Mouse (Mus musculus): ENCODE measurements around the gene Fam185a. TPM values are rescaled to one million over a fixed set of nuclear protein-coding genes. Genes with fewer than 3 reads are reported as not detected.

Gene Fam185a
- polyA plus RNA-seq, 1 experiment = 1.9 TPM

DNA sequence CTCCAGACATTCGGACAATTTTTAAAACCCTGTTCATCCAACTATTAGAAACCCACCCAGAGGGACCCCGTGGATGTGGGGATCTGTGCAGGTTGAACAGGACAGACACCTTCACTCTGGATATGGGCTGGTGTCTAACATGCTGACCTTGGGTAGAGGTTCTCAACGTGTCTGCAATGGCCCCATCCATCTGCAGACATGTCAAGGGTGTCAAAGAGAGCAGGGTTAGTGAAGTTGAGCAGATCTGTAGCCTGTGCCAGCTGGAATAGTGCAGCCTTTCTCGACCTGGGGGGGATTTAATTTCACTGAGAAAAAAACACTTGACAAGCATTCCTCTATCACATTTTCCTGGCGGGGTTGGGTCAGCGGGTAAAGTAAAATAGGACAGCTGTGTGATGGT, 42.1 kb upstream of the Fam185a start:
- Histone ChIP-seq H3K4me2 (ENCODE audit: low read depth) (no peak overlapping the region), H3K79me2 (ENCODE audit: control insufficient read depth, insufficient read depth) (no peaks in the 10 kb centered on the region), H3K36me3 (ENCODE audit: control insufficient read depth, insufficient read depth) (no peaks in the 10 kb centered on the region), H3K4me3 (no peak overlapping the region), H3ac (ENCODE audit: control insufficient read depth, insufficient read length) (no peak overlapping the region), H3K27me3 (ENCODE audit: control insufficient read depth, insufficient read depth, insufficient read length) (peaks cover 4% of the 10 kb centered on the region)
- TF ChIP-seq MAX (IDR thresholded peaks at IDR 0.05; ENCODE audit: low read depth) (no peak), POLR2AphosphoS2 (IDR thresholded peaks at IDR 0.05; ENCODE audit: insufficient read length, low read depth) (no peak), TCF3 (IDR thresholded peaks at IDR 0.05; ENCODE audit: insufficient read length, low read depth) (no peak), POLR2A (IDR thresholded peaks at IDR 0.05; ENCODE audit: insufficient read length, low read depth) (no peak), SRF (IDR thresholded peaks at IDR 0.05; ENCODE audit: control insufficient read depth, insufficient read length, low read depth) (no peak), REST (IDR thresholded peaks at IDR 0.05; ENCODE audit: insufficient read depth, insufficient read length) (no peak), CEBPB (IDR thresholded peaks at IDR 0.05; ENCODE audit: insufficient read depth, poor library complexity, severe bottlenecking) (no peak), TCF12 (IDR thresholded peaks at IDR 0.05; ENCODE audit: insufficient read depth, poor library complexity, severe bottlenecking) (no peak), USF1 (IDR thresholded peaks at IDR 0.05; ENCODE audit: low read depth) (no peak), MYOD1 (IDR thresholded peaks at IDR 0.05; ENCODE audit: control insufficient read depth in 1 of 3, insufficient read length in 2 of 3, low read depth in 2 of 3) (no peak), MYOG (IDR thresholded peaks at IDR 0.05; ENCODE audit: control insufficient read depth in 1 of 3, insufficient read depth in 1 of 3, insufficient read length in 2 of 3, low read depth in 2 of 3) (no peak), E2F4 (IDR thresholded peaks at IDR 0.05; ENCODE audit: insufficient read depth) (no peak)

DNA sequence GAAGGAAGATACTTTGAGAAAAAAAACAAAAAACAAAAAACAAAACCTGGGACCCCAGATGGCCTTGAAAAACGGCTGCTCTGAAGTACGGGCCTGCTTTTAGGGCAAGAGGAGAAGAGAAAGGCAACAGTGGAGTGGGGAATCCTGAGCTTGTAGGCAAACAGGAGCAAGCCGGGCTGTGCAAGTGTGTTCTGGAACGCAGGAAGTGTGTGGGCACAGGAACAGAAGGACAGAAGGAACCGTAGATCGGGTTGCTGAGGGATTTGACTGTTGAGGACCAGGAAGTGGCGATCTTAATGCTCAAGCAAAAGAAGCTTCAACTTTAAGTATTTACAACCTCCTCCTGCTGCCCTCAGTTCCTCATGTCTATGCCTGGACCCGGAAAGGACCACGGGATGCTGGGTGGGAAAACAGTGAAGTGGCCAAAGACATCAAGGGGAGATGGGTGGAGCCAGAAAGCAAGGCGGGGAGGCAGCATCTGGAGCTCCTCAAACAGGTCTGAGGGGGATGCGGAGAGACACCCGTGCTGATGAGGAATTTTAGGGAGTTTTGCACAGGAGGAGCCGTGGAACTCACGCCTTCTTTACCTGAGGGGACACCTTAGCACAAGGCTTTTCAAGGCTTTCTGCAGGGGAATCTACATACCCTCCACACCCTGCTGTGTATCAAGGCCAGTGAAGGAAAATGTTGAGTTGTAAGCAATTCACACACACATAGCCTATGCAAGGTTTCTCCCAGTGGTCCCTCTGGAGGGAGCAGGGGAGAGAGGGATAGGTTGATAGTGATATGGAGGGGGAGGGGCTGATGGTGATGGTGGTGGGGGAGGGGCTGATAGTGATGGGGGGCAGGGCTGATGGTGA, 41.1 kb upstream of the Fam185a start:
- H3K4me2 ChIP-seq (ENCODE audit: low read depth) = no peak overlapping the region

DNA sequence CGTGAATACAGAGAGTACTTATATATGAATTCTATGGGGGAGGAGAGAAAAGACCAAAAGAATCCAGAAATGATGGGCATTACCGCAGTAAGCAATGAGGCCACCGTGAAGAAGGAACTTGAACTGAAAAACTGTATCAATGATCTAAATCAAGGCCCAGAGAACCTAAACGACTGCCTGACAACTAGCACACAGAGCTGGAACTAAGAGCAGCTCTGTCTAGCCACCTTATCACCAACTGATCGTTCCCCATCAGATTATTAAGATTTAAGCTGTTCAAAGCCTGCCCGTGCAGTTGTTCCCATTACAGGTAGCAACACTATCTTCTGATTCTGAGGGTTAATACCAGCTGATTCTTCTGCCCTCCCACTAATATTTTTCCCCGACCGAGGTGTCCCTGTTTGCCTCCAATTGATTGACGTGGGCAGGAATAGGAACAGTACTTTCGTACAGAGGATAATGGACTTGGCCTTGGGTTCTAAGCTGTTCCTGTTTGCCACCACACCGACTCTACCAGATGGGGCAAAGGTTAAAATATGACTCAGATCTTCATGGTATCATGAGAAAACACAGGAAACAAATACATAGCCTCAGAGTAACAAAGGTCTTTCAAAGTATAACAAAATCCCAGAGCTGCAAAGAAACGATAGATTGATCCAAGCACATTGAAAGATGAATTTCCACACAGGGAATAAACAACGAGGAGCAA, 40.4 kb upstream of the Fam185a start:
- TF ChIP-seq MYOG (IDR thresholded peaks at IDR 0.05; ENCODE audit: control insufficient read depth in 1 of 3, insufficient read depth in 1 of 3, insufficient read length in 2 of 3, low read depth in 2 of 3) = no peak
- TF ChIP-seq MYOD1 (IDR thresholded peaks at IDR 0.05; ENCODE audit: control insufficient read depth in 1 of 3, insufficient read length in 2 of 3, low read depth in 2 of 3) = no peak
- no peak for TF ChIP-seq POLR2AphosphoS2 (IDR thresholded peaks at IDR 0.05; ENCODE audit: insufficient read length, low read depth)
- no peak for TF ChIP-seq TCF12 (IDR thresholded peaks at IDR 0.05; ENCODE audit: insufficient read depth, poor library complexity, severe bottlenecking)
- no peak for TF ChIP-seq POLR2A (IDR thresholded peaks at IDR 0.05; ENCODE audit: insufficient read length, low read depth)
- TF ChIP-seq REST (IDR thresholded peaks at IDR 0.05; ENCODE audit: insufficient read depth, insufficient read length) = no peak
- no peak for TF ChIP-seq USF1 (IDR thresholded peaks at IDR 0.05; ENCODE audit: low read depth)
- TF ChIP-seq SRF (IDR thresholded peaks at IDR 0.05; ENCODE audit: control insufficient read depth, insufficient read length, low read depth) = no peak
- no peak for TF ChIP-seq CEBPB (IDR thresholded peaks at IDR 0.05; ENCODE audit: insufficient read depth, poor library complexity, severe bottlenecking)
- TF ChIP-seq TCF3 (IDR thresholded peaks at IDR 0.05; ENCODE audit: insufficient read length, low read depth) = no peak
- TF ChIP-seq MAX (IDR thresholded peaks at IDR 0.05; ENCODE audit: low read depth) = no peak
- TF ChIP-seq E2F4 (IDR thresholded peaks at IDR 0.05; ENCODE audit: insufficient read depth) = no peak
- H3K36me3 ChIP-seq (ENCODE audit: control insufficient read depth, insufficient read depth) = no peaks in the 10 kb centered on the region
- no peaks in the 10 kb centered on the region for H3K79me2 ChIP-seq (ENCODE audit: control insufficient read depth, insufficient read depth)
- H3K4me3 ChIP-seq = no peak overlapping the region
- H3ac ChIP-seq (ENCODE audit: control insufficient read depth, insufficient read length) = no peak overlapping the region
- H3K4me2 ChIP-seq (ENCODE audit: low read depth) = no peak overlapping the region
- peaks cover 4% of the 10 kb centered on the region for H3K27me3 ChIP-seq (ENCODE audit: control insufficient read depth, insufficient read depth, insufficient read length)

More for the DNA sequence above, 41.1 kb upstream of the Fam185a start:
- H3ac ChIP-seq (ENCODE audit: control insufficient read depth, insufficient read length) = no peak overlapping the region
- no peak for TF ChIP-seq MYOG (IDR thresholded peaks at IDR 0.05; ENCODE audit: control insufficient read depth in 1 of 3, insufficient read depth in 1 of 3, insufficient read length in 2 of 3, low read depth in 2 of 3)
- TF ChIP-seq MAX (IDR thresholded peaks at IDR 0.05; ENCODE audit: low read depth) = no peak
- TF ChIP-seq POLR2AphosphoS2 (IDR thresholded peaks at IDR 0.05; ENCODE audit: insufficient read length, low read depth) = no peak
- TF ChIP-seq USF1 (IDR thresholded peaks at IDR 0.05; ENCODE audit: low read depth) = no peak
- no peak for TF ChIP-seq SRF (IDR thresholded peaks at IDR 0.05; ENCODE audit: control insufficient read depth, insufficient read length, low read depth)
- TF ChIP-seq E2F4 (IDR thresholded peaks at IDR 0.05; ENCODE audit: insufficient read depth) = no peak
- TF ChIP-seq CEBPB (IDR thresholded peaks at IDR 0.05; ENCODE audit: insufficient read depth, poor library complexity, severe bottlenecking) = no peak
- TF ChIP-seq REST (IDR thresholded peaks at IDR 0.05; ENCODE audit: insufficient read depth, insufficient read length) = no peak
- no peak for TF ChIP-seq MYOD1 (IDR thresholded peaks at IDR 0.05; ENCODE audit: control insufficient read depth in 1 of 3, insufficient read length in 2 of 3, low read depth in 2 of 3)
- no peak for TF ChIP-seq TCF3 (IDR thresholded peaks at IDR 0.05; ENCODE audit: insufficient read length, low read depth)
- no peak for TF ChIP-seq TCF12 (IDR thresholded peaks at IDR 0.05; ENCODE audit: insufficient read depth, poor library complexity, severe bottlenecking)
- no peak for TF ChIP-seq POLR2A (IDR thresholded peaks at IDR 0.05; ENCODE audit: insufficient read length, low read depth)
- H3K36me3 ChIP-seq (ENCODE audit: control insufficient read depth, insufficient read depth) = no peaks in the 10 kb centered on the region
- H3K27me3 ChIP-seq (ENCODE audit: control insufficient read depth, insufficient read depth, insufficient read length) = peaks cover 4% of the 10 kb centered on the region
- no peak overlapping the region for H3K4me3 ChIP-seq
- no peaks in the 10 kb centered on the region for H3K79me2 ChIP-seq (ENCODE audit: control insufficient read depth, insufficient read depth)

DNA sequence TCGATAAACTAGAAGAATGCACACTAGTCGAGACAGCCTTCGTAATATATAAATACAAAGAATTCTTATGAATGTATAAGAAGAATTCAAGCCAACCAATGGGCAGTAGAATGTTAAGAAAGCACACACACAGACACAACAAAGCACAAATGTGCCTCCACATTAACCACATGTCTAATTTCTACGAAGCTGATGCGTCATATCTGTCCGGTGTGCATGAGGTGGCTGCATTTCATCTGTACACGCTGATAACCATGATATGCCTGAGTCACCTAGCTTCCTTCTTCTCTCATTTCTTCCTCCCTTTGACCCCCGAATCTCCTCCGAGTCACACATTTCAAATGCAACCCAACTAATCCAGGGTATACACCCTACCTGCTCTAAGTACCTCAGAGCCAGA, 39.8 kb upstream of the Fam185a start:
- TF ChIP-seq MYOD1 (IDR thresholded peaks at IDR 0.05; ENCODE audit: control insufficient read depth in 1 of 3, insufficient read length in 2 of 3, low read depth in 2 of 3) (no peak), REST (IDR thresholded peaks at IDR 0.05; ENCODE audit: insufficient read depth, insufficient read length) (no peak), E2F4 (IDR thresholded peaks at IDR 0.05; ENCODE audit: insufficient read depth) (no peak), MYOG (IDR thresholded peaks at IDR 0.05; ENCODE audit: control insufficient read depth in 1 of 3, insufficient read depth in 1 of 3, insufficient read length in 2 of 3, low read depth in 2 of 3) (no peak), TCF12 (IDR thresholded peaks at IDR 0.05; ENCODE audit: insufficient read depth, poor library complexity, severe bottlenecking) (no peak), SRF (IDR thresholded peaks at IDR 0.05; ENCODE audit: control insufficient read depth, insufficient read length, low read depth) (no peak), USF1 (IDR thresholded peaks at IDR 0.05; ENCODE audit: low read depth) (no peak), MAX (IDR thresholded peaks at IDR 0.05; ENCODE audit: low read depth) (no peak), POLR2AphosphoS2 (IDR thresholded peaks at IDR 0.05; ENCODE audit: insufficient read length, low read depth) (no peak), CEBPB (IDR thresholded peaks at IDR 0.05; ENCODE audit: insufficient read depth, poor library complexity, severe bottlenecking) (no peak), TCF3 (IDR thresholded peaks at IDR 0.05; ENCODE audit: insufficient read length, low read depth) (no peak), POLR2A (IDR thresholded peaks at IDR 0.05; ENCODE audit: insufficient read length, low read depth) (no peak)
- Histone ChIP-seq H3K27me3 (ENCODE audit: control insufficient read depth, insufficient read depth, insufficient read length) (peaks cover 4% of the 10 kb centered on the region), H3K36me3 (ENCODE audit: control insufficient read depth, insufficient read depth) (no peaks in the 10 kb centered on the region), H3K79me2 (ENCODE audit: control insufficient read depth, insufficient read depth) (no peaks in the 10 kb centered on the region), H3K4me3 (no peak overlapping the region), H3K4me2 (ENCODE audit: low read depth) (no peak overlapping the region), H3ac (ENCODE audit: control insufficient read depth, insufficient read length) (no peak overlapping the region)

Data from myocyte (in vitro differentiated cells).